Mouse (Mus musculus): ENCODE data around the gene Wdr19.
"Not testable (repeated sequence)": the region's sequence is repeated elsewhere in the genome, so short reads cannot be mapped to it uniquely, and the experiment has no call there.

The Wdr19 gene

GRCm38 (mm10) chr5:65194441-65194840 is 5.1 kb upstream of the Wdr19 start:
- DNase-seq (ENCODE audit: low spot score), result no peak

GRCm38 (mm10) chr5:65204726-65205125 is 5.2 kb downstream of the Wdr19 start:
- DNase-seq (ENCODE audit: low spot score), result no peak

- DNase-seq (ENCODE audit: low spot score), result peak; percentile 31
Observed at GRCm38 (mm10) chr5:65213321-65213720, 13.8 kb downstream of the Wdr19 start.

GRCm38 (mm10) chr5:65217305-65218269 is 18.1 kb downstream of the Wdr19 start:
- DNase-seq (ENCODE audit: low spot score), result no peak

GRCm38 (mm10) chr5:65221037-65221436 is 21.5 kb downstream of the Wdr19 start:
- DNase-seq (ENCODE audit: low spot score), result no peak

- no peak for DNase-seq (ENCODE audit: low spot score)
Observed at GRCm38 (mm10) chr5:65224056-65224455, 24.6 kb downstream of the Wdr19 start.

GRCm38 (mm10) chr5:65231289-65232003 is 31.9 kb downstream of the Wdr19 start:
- no peak for DNase-seq (ENCODE audit: low spot score)

GRCm38 (mm10) chr5:65242740-65243139 is 43.2 kb downstream of the Wdr19 start:
- no peak for DNase-seq (ENCODE audit: low spot score)

- DNase-seq (ENCODE audit: low spot score), result peak; percentile 47
Observed at GRCm38 (mm10) chr5:65247296-65247695, 47.8 kb downstream of the Wdr19 start.

- no peak for DNase-seq (ENCODE audit: low spot score)
Observed at GRCm38 (mm10) chr5:65250185-65250855, 50.8 kb downstream of the Wdr19 start.

- no peak for DNase-seq (ENCODE audit: low spot score)
Observed at GRCm38 (mm10) chr5:65257910-65258505, 58.5 kb downstream of the Wdr19 start.

GRCm38 (mm10) chr5:65273966-65274365 is 74.5 kb downstream of the Wdr19 start:
- no peak for DNase-seq (ENCODE audit: low spot score)

GRCm38 (mm10) chr5:65279133-65279651 is 79.7 kb downstream of the Wdr19 start:
- peak; percentile 56 for DNase-seq (ENCODE audit: low spot score)

- no peak for DNase-seq (ENCODE audit: low spot score)
Observed at GRCm38 (mm10) chr5:65281216-65281615, 81.7 kb downstream of the Wdr19 start.

GRCm38 (mm10) chr5:65284171-65284570 is 84.7 kb downstream of the Wdr19 start:
- DNase-seq (ENCODE audit: low spot score), result no peak

- DNase-seq (ENCODE audit: low spot score), result no peak
Observed at GRCm38 (mm10) chr5:65287751-65288701, 88.5 kb downstream of the Wdr19 start.

- not testable (repeated sequence) for DNase-seq (ENCODE audit: low spot score)
Observed at GRCm38 (mm10) chr5:65289009-65289408, 89.5 kb downstream of the Wdr19 start.

GRCm38 (mm10) chr5:65293627-65294026 is 94.1 kb downstream of the Wdr19 start:
- DNase-seq (ENCODE audit: low spot score), result no peak

- no peak for DNase-seq (ENCODE audit: low spot score)
Observed at GRCm38 (mm10) chr5:65294270-65294669, 94.8 kb downstream of the Wdr19 start.

- no peak for DNase-seq (ENCODE audit: low spot score)
Observed at GRCm38 (mm10) chr5:65298167-65298950, 98.9 kb downstream of the Wdr19 start.
